Mouse (Mus musculus): ENCODE measurements around the gene Hspa12b. TPM values are rescaled to one million over a fixed set of nuclear protein-coding genes. Genes with fewer than 3 reads are reported as not detected.

Hspa12b gene
- 8.4 and 8.7 TPM in 2 replicates for polyA plus RNA-seq (2016; fragmentation: Nextera tagmentation; extraction: Ambion mirVana)

- no peaks in the 10 kb centered on the region for H3K9me3 ChIP-seq
- under 1% methylated on average over 28 of the region's 28 CpGs for WGBS
- peak within 1 kb of the TSS; percentile 91 for H3K27ac ChIP-seq
- H3K36me3 ChIP-seq (replicated peaks) = 0 out of 2 replicates have a peak, but pooled peaks cover 3% of the 10 kb centered on the region
- peak within 1 kb of the TSS; percentile 65 for H3K4me3 ChIP-seq
- peak; percentile 71 for DNase-seq (ENCODE audit: extremely low spot score, low spot score)
- peaks cover 28% of the 10 kb centered on the region for H3K27me3 ChIP-seq (ENCODE audit: poor library complexity, severe bottlenecking)
- peaks cover 37% of the 10 kb centered on the region for H3K4me1 ChIP-seq
Measured at GRCm38 (mm10) chr2:131127161-131127730, at the start of gene Hspa12b. TSS of gene Hspa12b (plus strand) at chr2:131127280.

GRCm38 (mm10) chr2:131080507-131080906, 46.6 kb upstream of the Hspa12b start:
- WGBS = 78% methylated on average over 5 of the region's 5 CpGs
- Histone ChIP-seq H3K4me1 (peaks cover 5% of the 10 kb centered on the region), H3K4me3 (no peak overlapping the region), H3K36me3 (replicated peaks) (no peaks in the 10 kb centered on the region), H3K27ac (no peak overlapping the region), H3K9me3 (no peaks in the 10 kb centered on the region), H3K27me3 (ENCODE audit: poor library complexity, severe bottlenecking) (no peaks in the 10 kb centered on the region)
- no peak for DNase-seq (ENCODE audit: extremely low spot score, low spot score)

GRCm38 (mm10) chr2:131084206-131084605, 42.9 kb upstream of the Hspa12b start:
- WGBS = 83% methylated on average over 4 of the region's 4 CpGs
- Histone ChIP-seq H3K36me3 (replicated peaks) (no peaks in the 10 kb centered on the region), H3K9me3 (no peaks in the 10 kb centered on the region), H3K4me1 (no peaks in the 10 kb centered on the region), H3K27me3 (ENCODE audit: poor library complexity, severe bottlenecking) (no peaks in the 10 kb centered on the region), H3K4me3 (no peak overlapping the region), H3K27ac (no peak overlapping the region)
- DNase-seq (ENCODE audit: extremely low spot score, low spot score) = no peak

GRCm38 (mm10) chr2:131086667-131087390, 40.3 kb upstream of the Hspa12b start, which contains the start of gene Siglec1:
TSS of gene Siglec1 (minus strand) at chr2:131086765.
- no peak within 1 kb of the TSS for H3K27ac ChIP-seq
- no peak within 1 kb of the TSS for H3K4me3 ChIP-seq
- no peaks in the 10 kb centered on the region for H3K9me3 ChIP-seq
- no peak for DNase-seq (ENCODE audit: extremely low spot score, low spot score)
- no peaks in the 10 kb centered on the region for H3K27me3 ChIP-seq (ENCODE audit: poor library complexity, severe bottlenecking)
- no peaks in the 10 kb centered on the region for H3K36me3 ChIP-seq (replicated peaks)
- 90% methylated on average over 11 of the region's 11 CpGs for WGBS
- H3K4me1 ChIP-seq = no peaks in the 10 kb centered on the region

GRCm38 (mm10) chr2:131088581-131088980, 38.5 kb upstream of the Hspa12b start:
- DNase-seq (ENCODE audit: extremely low spot score, low spot score) = no peak
- Histone ChIP-seq H3K4me1 (no peaks in the 10 kb centered on the region), H3K4me3 (no peak overlapping the region), H3K27me3 (ENCODE audit: poor library complexity, severe bottlenecking) (no peaks in the 10 kb centered on the region), H3K36me3 (replicated peaks) (no peaks in the 10 kb centered on the region), H3K27ac (no peak overlapping the region), H3K9me3 (no peaks in the 10 kb centered on the region)
- WGBS = 82% methylated on average over 4 of the region's 4 CpGs

GRCm38 (mm10) chr2:131089634-131090033, 37.4 kb upstream of the Hspa12b start:
- 82% methylated on average over 1 of the region's 1 CpGs for WGBS
- no peak for DNase-seq (ENCODE audit: extremely low spot score, low spot score)
- no peaks in the 10 kb centered on the region for H3K27me3 ChIP-seq (ENCODE audit: poor library complexity, severe bottlenecking)
- no peak overlapping the region for H3K4me3 ChIP-seq
- no peaks in the 10 kb centered on the region for H3K9me3 ChIP-seq
- no peak overlapping the region for H3K27ac ChIP-seq
- H3K36me3 ChIP-seq (replicated peaks) = no peaks in the 10 kb centered on the region
- no peaks in the 10 kb centered on the region for H3K4me1 ChIP-seq

- 84% methylated on average over 3 of the region's 3 CpGs for WGBS
Measured at GRCm38 (mm10) chr2:131090852-131091251, 36.2 kb upstream of the Hspa12b start.

GRCm38 (mm10) chr2:131093577-131093976, 33.5 kb upstream of the Hspa12b start:
- 90% methylated on average over 5 of the region's 5 CpGs for WGBS
- H3K36me3 ChIP-seq (replicated peaks) = no peaks in the 10 kb centered on the region
- DNase-seq (ENCODE audit: extremely low spot score, low spot score) = no peak
- H3K9me3 ChIP-seq = no peaks in the 10 kb centered on the region
- no peak overlapping the region for H3K27ac ChIP-seq
- no peaks in the 10 kb centered on the region for H3K27me3 ChIP-seq (ENCODE audit: poor library complexity, severe bottlenecking)
- no peak overlapping the region for H3K4me3 ChIP-seq
- peaks cover 25% of the 10 kb centered on the region for H3K4me1 ChIP-seq

More at GRCm38 (mm10) chr2:131090852-131091251, 36.2 kb upstream of the Hspa12b start:
- Histone ChIP-seq H3K36me3 (replicated peaks) (no peaks in the 10 kb centered on the region), H3K4me3 (no peak overlapping the region), H3K27me3 (ENCODE audit: poor library complexity, severe bottlenecking) (no peaks in the 10 kb centered on the region), H3K9me3 (no peaks in the 10 kb centered on the region), H3K4me1 (peaks cover 2% of the 10 kb centered on the region), H3K27ac (no peak overlapping the region)
- DNase-seq (ENCODE audit: extremely low spot score, low spot score) = no peak

GRCm38 (mm10) chr2:131094823-131095222, 32.3 kb upstream of the Hspa12b start:
- Histone ChIP-seq H3K9me3 (no peaks in the 10 kb centered on the region), H3K27ac (no peak overlapping the region)
- 0% methylated on average over 1 of the region's 1 CpGs for WGBS

GRCm38 (mm10) chr2:131096101-131096795, 30.8 kb upstream of the Hspa12b start:
- H3K4me3 ChIP-seq = peak overlapping the region; percentile 11
- 24% methylated on average over 9 of the region's 9 CpGs for WGBS

More at GRCm38 (mm10) chr2:131094823-131095222, 32.3 kb upstream of the Hspa12b start:
- Histone ChIP-seq H3K4me3 (no peak overlapping the region), H3K36me3 (replicated peaks) (no peaks in the 10 kb centered on the region), H3K27me3 (ENCODE audit: poor library complexity, severe bottlenecking) (no peaks in the 10 kb centered on the region), H3K4me1 (peaks cover 25% of the 10 kb centered on the region)
- peak; percentile 65 for DNase-seq (ENCODE audit: extremely low spot score, low spot score)

GRCm38 (mm10) chr2:131097087-131097486, 30.0 kb upstream of the Hspa12b start:
- Histone ChIP-seq H3K4me1 (peaks cover 25% of the 10 kb centered on the region), H3K9me3 (no peaks in the 10 kb centered on the region), H3K27ac (peak overlapping the region; percentile 86), H3K27me3 (ENCODE audit: poor library complexity, severe bottlenecking) (no peaks in the 10 kb centered on the region), H3K36me3 (replicated peaks) (no peaks in the 10 kb centered on the region), H3K4me3 (no peak overlapping the region)
- peak; percentile 14 for DNase-seq (ENCODE audit: extremely low spot score, low spot score)
- 87% methylated on average over 4 of the region's 4 CpGs for WGBS

More at GRCm38 (mm10) chr2:131096101-131096795, 30.8 kb upstream of the Hspa12b start:
- no peaks in the 10 kb centered on the region for H3K9me3 ChIP-seq
- H3K36me3 ChIP-seq (replicated peaks) = no peaks in the 10 kb centered on the region
- H3K4me1 ChIP-seq = peaks cover 25% of the 10 kb centered on the region
- peak overlapping the region; percentile 86 for H3K27ac ChIP-seq
- DNase-seq (ENCODE audit: extremely low spot score, low spot score) = peak; percentile 44
- no peaks in the 10 kb centered on the region for H3K27me3 ChIP-seq (ENCODE audit: poor library complexity, severe bottlenecking)

GRCm38 (mm10) chr2:131101530-131101929, 25.6 kb upstream of the Hspa12b start:
- Histone ChIP-seq H3K9me3 (no peaks in the 10 kb centered on the region), H3K27ac (no peak overlapping the region), H3K4me3 (no peak overlapping the region), H3K36me3 (replicated peaks) (no peaks in the 10 kb centered on the region), H3K27me3 (ENCODE audit: poor library complexity, severe bottlenecking) (no peaks in the 10 kb centered on the region), H3K4me1 (peaks cover 15% of the 10 kb centered on the region)
- WGBS = 53% methylated on average over 3 of the region's 3 CpGs
- no peak for DNase-seq (ENCODE audit: extremely low spot score, low spot score)

- no peaks in the 10 kb centered on the region for H3K4me1 ChIP-seq
- no peaks in the 10 kb centered on the region for H3K36me3 ChIP-seq (replicated peaks)
- 91% methylated on average over 4 of the region's 4 CpGs for WGBS
- no peak overlapping the region for H3K27ac ChIP-seq
- no peak for DNase-seq (ENCODE audit: extremely low spot score, low spot score)
- no peak overlapping the region for H3K4me3 ChIP-seq
- no peaks in the 10 kb centered on the region for H3K27me3 ChIP-seq (ENCODE audit: poor library complexity, severe bottlenecking)
- no peaks in the 10 kb centered on the region for H3K9me3 ChIP-seq
Measured at GRCm38 (mm10) chr2:131104021-131104420, 23.1 kb upstream of the Hspa12b start.

Data from forebrain, embryonic 10.5 days (tissue).